Mouse (Mus musculus): Measurements from ENCODE around the gene Sdk1.

DNA sequence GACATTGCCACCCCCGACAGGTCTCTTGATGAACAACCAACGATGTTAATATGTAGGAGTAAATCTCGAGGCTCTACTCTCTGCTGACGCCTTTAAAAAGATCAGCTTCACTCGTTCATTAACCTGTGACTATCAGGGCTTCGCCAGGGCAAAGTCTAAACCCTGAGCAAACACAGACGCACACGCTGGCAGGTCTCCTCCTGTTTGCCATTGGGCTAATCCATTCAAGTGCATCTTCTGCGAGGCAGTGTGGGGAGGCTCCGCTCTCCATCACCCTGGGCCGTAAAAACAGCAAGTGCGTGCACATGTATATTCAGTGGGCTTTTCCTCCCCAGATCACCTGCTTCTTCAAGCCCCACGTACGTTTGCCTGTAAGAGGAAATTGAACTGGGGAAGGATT, 940.6 kb downstream of the Sdk1 start:
- TF ChIP-seq CTCF (IDR thresholded peaks at IDR 0.05; ENCODE audit: insufficient read depth, low read depth, low read length), result no peak
- TF ChIP-seq POLR2A (IDR thresholded peaks at IDR 0.05; ENCODE audit: insufficient read depth, low read depth, low read length), result no peak

All from olfactory bulb, adult 2 months (tissue).